Mouse (Mus musculus) heart, postnatal 0 days (tissue): Measurements from ENCODE around the gene Syncrip. TPM values are rescaled to one million over a fixed set of nuclear protein-coding genes. Genes with fewer than 3 reads are reported as not detected.
A peak's percentile ranks its signal among the peaks of the same experiment; 100 is the strongest.

ENCODE experiments used
- ATAC-seq: fragments of 200-750 bp; cut with Nextera tagmentation; 2 replicates; pipeline ENCODE4 v1.8.0; 2017; ENCODE audit warnings: low read depth, moderate number of reproducible peaks, moderate library complexity; ENCODE audit not compliant: insufficient read depth
- DNase-seq: peaks from one replicate; pipeline ENCODE4 v3.0.0-alpha.2; 2016; ENCODE audit warnings: low spot score
- H3K27ac ChIP-seq: fragments of 300-500 bp; sonication (generic); 2 replicates; pipeline ENCODE4 v1.5.1; 2014; ENCODE audit warnings: low read depth, mild to moderate bottlenecking
- H3K27me3 ChIP-seq: fragments of 300-500 bp; sonication (generic); 2 replicates; pipeline ENCODE4 v1.6.1; 2014; ENCODE audit warnings: low read length, mixed read lengths; ENCODE audit not compliant: control insufficient read depth, insufficient read depth
- H3K36me3 ChIP-seq: fragments of 300-500 bp; sonication (generic); replicated peaks from 2 replicates; pipeline ENCODE4 v1.6.1; 2014; ENCODE audit warnings: low read length, mixed read lengths; ENCODE audit not compliant: control insufficient read depth, insufficient read depth
- H3K4me1 ChIP-seq: fragments of 300-500 bp; sonication (generic); 2 replicates; pipeline ENCODE4 v1.6.1; 2014; ENCODE audit warnings: antibody characterized with exemption; ENCODE audit not compliant: control insufficient read depth, insufficient read depth
- H3K4me2 ChIP-seq: fragments of 300-500 bp; sonication (generic); 2 replicates; pipeline ENCODE4 v1.6.1; 2014; ENCODE audit warnings: low read depth, mild to moderate bottlenecking, low read length, moderate library complexity
- H3K4me3 ChIP-seq: fragments of 300-500 bp; sonication (generic); 2 replicates; pipeline ENCODE4 v1.5.1; 2014; ENCODE audit warnings: low read depth, low read length
- H3K9ac ChIP-seq: fragments of 300-500 bp; sonication (generic); replicated peaks from 2 replicates; pipeline ENCODE4 v1.6.1; 2014; ENCODE audit warnings: low read depth, low read length, mixed read lengths
- H3K9me3 ChIP-seq: fragments of 300-500 bp; sonication (generic); replicated peaks from 2 replicates; pipeline ENCODE4 v1.6.1; 2016; ENCODE audit warnings: low read length; ENCODE audit not compliant: control insufficient read depth
- CTCF ChIP-seq: IDR thresholded peaks from 2 replicates; pipeline ENCODE4 v1.5.1; 2016; ENCODE audit warnings: antibody characterized with exemption, control low read depth, low read depth
- EP300 ChIP-seq: IDR thresholded peaks from 2 replicates; pipeline ENCODE4 v1.6.1; 2016; ENCODE audit warnings: antibody characterized with exemption, low read depth
- WGBS: fragments of 180-500 bp; shearing (Covaris S2); extraction: QIAGEN DNeasy Blood & Tissue Kit; methylation state at CpG from one replicate; pipeline ENCODE4 v1.1.7; 2014; 5-methylcytosine and 5-hydroxymethylcytosine counted together
- polyA plus RNA-seq: library from polyadenylated mRNA; unstranded; fragments of >200 nt; fragmentation: Nextera tagmentation; extraction: Ambion mirVana; gene quantifications from 2 replicates; pipeline ENCODE4 v1.2.1, GENCODE M21; 2015
- total RNA-seq: library from RNA; depleted of rRNA; stranded (reverse); fragments of >200 nt; gene quantifications from 2 replicates; pipeline ENCODE4 v1.2.3, GENCODE M21; 2014; ENCODE audit warnings: low replicate concordance; rRNA removed

Syncrip gene
- total and polyA plus RNA-seq, 2 experiments from 2014 or later: 21.6 to 41.4 TPM

DNA sequence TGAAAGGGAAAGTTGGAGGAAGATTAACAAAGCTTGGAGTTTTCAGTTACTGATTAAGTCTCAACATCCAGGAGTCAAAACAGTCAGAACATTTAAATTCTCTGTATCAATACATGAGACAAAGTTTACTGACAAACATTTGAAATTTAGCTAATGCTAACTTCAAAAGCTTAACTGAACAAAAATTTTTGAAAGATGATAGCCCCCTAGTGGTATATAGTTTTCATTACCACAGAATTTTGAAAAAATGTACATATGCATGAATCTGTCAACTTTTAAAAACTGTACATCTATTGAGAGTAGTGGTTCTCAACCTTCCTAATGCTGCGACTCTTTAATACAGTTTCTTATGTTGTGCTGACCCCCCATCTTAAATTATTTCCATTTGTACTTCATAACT lies 83.9 kb downstream of the Syncrip start:
- ATAC-seq (no peak), DNase-seq (no peak)
- 63% methylated on average over 1 of the region's 1 CpGs for WGBS
- Histone ChIP-seq H3K27me3 (no peaks in the 10 kb centered on the region), H3K9me3 (no peaks in the 10 kb centered on the region), H3K4me1 (no peaks in the 10 kb centered on the region), H3K4me2 (no peak overlapping the region), H3K27ac (no peak overlapping the region), H3K36me3 (peaks cover 59% of the 10 kb centered on the region), H3K9ac (no peak overlapping the region), H3K4me3 (no peak overlapping the region)
- TF ChIP-seq CTCF: peak; percentile 21
- TF ChIP-seq EP300: no peak

Other genes starting within 250 kb of the Syncrip start
- 17.0 and 24.4 TPM in 2 replicates for gene Nt5e, start 155.4 kb downstream of the Syncrip start, total RNA-seq
- gene Nt5e, start 155.4 kb downstream of the Syncrip start, polyA plus RNA-seq: 9.2 and 9.4 TPM in 2 replicates
- gene Snx14, start 43.6 kb downstream of the Syncrip start, total RNA-seq: 21.1 and 21.9 TPM in 2 replicates
- gene Snx14, start 43.6 kb downstream of the Syncrip start, polyA plus RNA-seq: 21.7 and 22.7 TPM in 2 replicates
- not detected in 2 replicates for gene Gm20537, start 26.0 kb downstream of the Syncrip start, total RNA-seq
- 0.34 TPM in 1 of 2 replicates, not detected in the other for gene Gm20537, start 26.0 kb downstream of the Syncrip start, polyA plus RNA-seq
- gene Zfp949, start 65.4 kb upstream of the Syncrip start, total RNA-seq: 3.3 and 4.9 TPM in 2 replicates
- gene Zfp949, start 65.4 kb upstream of the Syncrip start, polyA plus RNA-seq: 5.6 and 8.3 TPM in 2 replicates
- not detected in 2 replicates for gene Trim43a, start 98.3 kb upstream of the Syncrip start, total RNA-seq
- 0.12 and 0.14 TPM in 2 replicates for gene Trim43a, start 98.3 kb upstream of the Syncrip start, polyA plus RNA-seq
- gene Mthfsl, start 237.7 kb upstream of the Syncrip start, total RNA-seq: 2.8 and 6.9 TPM in 2 replicates
- gene Mthfsl, start 237.7 kb upstream of the Syncrip start, polyA plus RNA-seq: 40.2 and 40.6 TPM in 2 replicates
- not detected in 2 replicates for gene Bcl2a1d, start 249.3 kb upstream of the Syncrip start, total RNA-seq
- 0.44 TPM in 1 of 2 replicates, not detected in the other for gene Bcl2a1d, start 249.3 kb upstream of the Syncrip start, polyA plus RNA-seq